Mouse (Mus musculus) liver, embryonic 14.5 days (tissue): ENCODE measurements around the gene Hacd4. TPM values are rescaled to one million over a fixed set of nuclear protein-coding genes. Genes with fewer than 3 reads are reported as not detected.

Source experiments
- ATAC-seq: fragments of 200-750 bp; cut with Nextera tagmentation; 2 replicates; pipeline ENCODE4 v1.8.0; 2017; ENCODE audit warnings: moderate number of reproducible peaks, mild to moderate bottlenecking, moderate library complexity; ENCODE audit not compliant: insufficient read depth
- DNase-seq, 3 experiments: peaks; one replicate each; pipeline ENCODE4 v3.0.0-alpha.2; 2012 to 2013; ENCODE audit warnings: low read depth in 3 of 3, low spot score in 3 of 3
- H3K27ac ChIP-seq: fragments of 300-500 bp; sonication (generic); 2 replicates; pipeline ENCODE4 v1.5.1; 2014; ENCODE audit warnings: moderate library complexity, mild to moderate bottlenecking, control low read depth, inconsistent platforms
- H3K27me3 ChIP-seq: fragments of 300-500 bp; sonication (generic); 2 replicates; pipeline ENCODE4 v1.6.1; 2014; ENCODE audit warnings: mild to moderate bottlenecking, low read length, moderate library complexity; ENCODE audit not compliant: control insufficient read depth, insufficient read depth
- H3K36me3 ChIP-seq: fragments of 300-500 bp; sonication (generic); replicated peaks from 2 replicates; pipeline ENCODE4 v1.6.1; 2014; ENCODE audit warnings: low read depth; ENCODE audit not compliant: control insufficient read depth, insufficient read depth
- H3K4me1 ChIP-seq, 2 experiments: fragments of 200-500 bp in 1 of 2; fragments of 300-500 bp in 1 of 2; sonication (generic) in 1 of 2; replicated peaks; 2 replicates each; pipeline ENCODE4 v1.6.1; 2012 to 2014; ENCODE audit warnings: antibody characterized with exemption in 1 of 2, inconsistent platforms in 1 of 2, low read length in 1 of 2; ENCODE audit not compliant: control insufficient read depth in 2 of 2, insufficient read depth in 2 of 2
- H3K4me2 ChIP-seq: fragments of 300-500 bp; sonication (generic); 2 replicates; pipeline ENCODE4 v1.6.1; 2014; ENCODE audit warnings: low read depth, mild to moderate bottlenecking, control low read depth, moderate library complexity
- H3K4me3 ChIP-seq, 2 experiments: fragments of 200-500 bp in 1 of 2; fragments of 300-500 bp in 1 of 2; sonication (generic) in 1 of 2; 2 replicates each; pipeline ENCODE4 v1.5.1; 2012 to 2014; ENCODE audit warnings: low read depth in 2 of 2, low read length in 2 of 2, mild to moderate bottlenecking in 2 of 2, control low read depth in 1 of 2, inconsistent platforms in 1 of 2, moderate library complexity in 1 of 2; ENCODE audit not compliant: insufficient read depth in 1 of 2
- H3K9ac ChIP-seq: fragments of 300-500 bp; sonication (generic); replicated peaks from 2 replicates; pipeline ENCODE4 v1.6.1; 2014; ENCODE audit warnings: mild to moderate bottlenecking, control low read depth, moderate library complexity
- H3K9me3 ChIP-seq: fragments of 300-500 bp; sonication (generic); 2 replicates; pipeline ENCODE4 v1.6.1; 2016; ENCODE audit warnings: low read length, mixed read lengths; ENCODE audit not compliant: control insufficient read depth
- CTCF ChIP-seq: IDR thresholded peaks from 2 replicates; pipeline ENCODE4 v1.5.1; 2016; ENCODE audit warnings: antibody characterized with exemption, low read depth, control low read depth
- EP300 ChIP-seq: IDR thresholded peaks from 2 replicates; pipeline ENCODE4 v1.6.1; 2016; ENCODE audit warnings: antibody characterized with exemption, low read depth
- WGBS: fragments of 180-500 bp; shearing (Covaris S2); extraction: QIAGEN DNeasy Blood & Tissue Kit; methylation state at CpG from one replicate; pipeline ENCODE4 v1.1.7; 2014; ENCODE audit not compliant: insufficient replicate concordance; 5-methylcytosine and 5-hydroxymethylcytosine counted together
- polyA plus RNA-seq, 2 experiments: library from polyadenylated mRNA; depleted of rRNA in 1 of 2; stranded (reverse) in 1 of 2; unstranded in 1 of 2; fragments of >200 nt; fragmentation: Nextera tagmentation in 1 of 2; extraction: Ambion mirVana in 1 of 2; gene quantifications; 2 replicates each; pipeline versions ENCODE4 v1.2.1 to v1.2.3; 2012 to 2014

The Hacd4 gene
- polyA plus RNA-seq, 2 experiments: 1.2 to 4.6 TPM

DNA sequence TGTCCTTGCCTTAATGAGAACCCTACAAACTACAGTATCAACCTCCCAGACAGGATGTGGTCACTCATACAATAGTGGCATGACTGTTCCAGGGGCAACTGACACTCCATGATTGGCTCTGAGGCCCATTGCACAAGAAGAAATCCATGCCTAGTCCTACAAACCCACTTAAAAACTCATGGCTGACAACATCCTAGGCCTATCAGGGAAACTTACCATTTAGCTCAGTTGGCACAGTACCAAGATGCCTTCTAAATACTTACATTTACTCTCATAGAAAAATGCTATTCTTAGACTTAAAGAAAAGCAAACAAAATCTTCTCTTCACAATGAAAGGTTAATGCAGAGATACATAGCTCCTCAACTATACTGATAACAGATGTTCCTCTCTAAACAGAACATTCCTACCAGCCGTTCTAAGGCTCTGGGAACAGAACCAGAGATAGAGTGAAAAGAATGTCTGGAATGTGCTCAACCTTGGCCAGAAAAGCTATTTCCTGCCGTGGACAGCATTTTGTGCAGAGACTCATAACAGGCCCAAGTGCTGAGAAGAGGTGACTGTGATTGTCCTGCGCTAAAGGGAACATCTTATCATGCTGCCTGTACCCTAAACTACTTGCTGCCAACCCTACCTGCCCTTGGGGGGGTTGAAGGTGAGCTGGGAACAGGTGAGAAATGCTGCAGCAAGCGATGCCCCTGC, 37.9 kb upstream of the Hacd4 start:
- no peak for DNase-seq
- Histone ChIP-seq H3K36me3 (no peaks in the 10 kb centered on the region), H3K9me3 (no peaks in the 10 kb centered on the region), H3K4me2 (no peak overlapping the region), H3K27ac (no peak overlapping the region), H3K4me3 (no peak overlapping the region), H3K27me3 (no peaks in the 10 kb centered on the region), H3K9ac (no peak overlapping the region), H3K4me1 (no peaks in the 10 kb centered on the region)
- 47% methylated on average over 4 of the region's 4 CpGs for WGBS
- TF ChIP-seq CTCF (no peak), EP300 (no peak)
- no peak for ATAC-seq

DNA sequence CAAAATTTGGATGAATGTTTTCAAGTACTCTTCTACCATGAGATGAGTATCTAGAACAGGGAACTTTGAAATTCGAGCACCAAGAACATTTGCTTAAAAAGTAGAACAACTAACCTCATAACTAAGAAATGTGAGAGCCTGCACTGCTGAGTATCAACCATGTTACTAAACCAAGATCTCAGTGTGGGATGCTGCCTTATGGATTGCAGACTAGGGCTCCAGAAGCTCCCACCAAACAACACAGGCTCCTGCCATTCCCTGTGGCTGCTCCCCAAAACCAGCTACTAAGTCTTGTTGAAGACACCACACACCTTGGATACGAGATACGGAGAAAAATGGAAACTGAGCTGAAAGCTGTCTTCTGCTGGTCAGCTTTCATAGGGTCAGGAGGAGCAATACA, 37.4 kb upstream of the Hacd4 start:
- 54% methylated on average over 3 of the region's 3 CpGs for WGBS
- no peaks in the 10 kb centered on the region for H3K36me3 ChIP-seq
- no peaks in the 10 kb centered on the region for H3K9me3 ChIP-seq
- TF ChIP-seq CTCF: no peak
- TF ChIP-seq EP300: no peak
- H3K4me2 ChIP-seq: no peak overlapping the region
- no peaks in the 10 kb centered on the region for H3K27me3 ChIP-seq
- no peak overlapping the region for H3K27ac ChIP-seq
- ATAC-seq (no peak), DNase-seq (no peak)
- H3K4me1 ChIP-seq: no peaks in the 10 kb centered on the region
- H3K4me3 ChIP-seq: no peak overlapping the region
- no peak overlapping the region for H3K9ac ChIP-seq

DNA sequence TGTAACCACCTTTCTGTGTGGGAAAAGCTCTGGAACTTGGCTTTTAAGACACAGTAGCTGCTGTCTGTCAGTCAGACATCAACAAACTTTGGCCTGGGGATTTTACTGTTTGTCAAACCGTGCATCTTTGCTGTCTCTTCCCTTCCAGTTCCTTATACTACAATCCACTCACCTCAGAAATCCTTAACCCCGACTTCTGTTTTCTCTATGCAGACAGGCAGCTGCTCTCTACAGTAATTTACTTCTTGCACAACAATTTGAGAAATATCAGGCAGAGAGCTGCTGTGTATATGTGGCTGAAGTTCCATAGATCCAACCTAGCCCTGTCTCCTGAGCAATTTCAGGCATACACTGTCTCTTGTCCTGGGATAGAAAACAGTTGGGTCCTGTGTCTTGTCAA, 32.8 kb upstream of the Hacd4 start:
- WGBS: 20% methylated on average over 2 of the region's 2 CpGs

DNA sequence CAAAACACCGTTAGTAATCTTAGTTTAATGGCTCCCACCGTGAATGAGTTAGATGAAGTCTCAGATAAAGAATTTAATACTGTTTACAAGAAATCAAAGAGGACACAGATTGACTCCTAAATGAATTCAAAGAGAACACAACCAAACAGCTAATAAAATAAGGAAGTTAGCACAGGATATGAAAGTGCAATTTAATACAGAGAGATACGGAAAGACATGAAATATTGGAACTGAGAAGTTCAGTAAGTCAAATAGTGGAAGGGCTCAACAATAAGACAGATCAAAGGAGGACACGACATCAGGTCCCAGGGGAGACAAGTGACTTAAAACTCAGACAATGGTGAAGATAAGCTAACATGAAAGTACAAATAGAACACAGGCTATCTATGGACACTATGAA, 25.8 kb upstream of the Hacd4 start:
- no peak overlapping the region for H3K9ac ChIP-seq
- no peaks in the 10 kb centered on the region for H3K27me3 ChIP-seq
- H3K9me3 ChIP-seq: no peaks in the 10 kb centered on the region
- DNase-seq (no peak), ATAC-seq (no peak)
- H3K4me3 ChIP-seq: no peak overlapping the region
- H3K4me1 ChIP-seq: no peaks in the 10 kb centered on the region
- H3K27ac ChIP-seq: no peak overlapping the region
- H3K36me3 ChIP-seq: no peaks in the 10 kb centered on the region
- H3K4me2 ChIP-seq: no peak overlapping the region
- TF ChIP-seq EP300 (no peak), CTCF (no peak)
- 55% methylated on average over 4 of the region's 4 CpGs for WGBS

More for the DNA sequence above, 32.8 kb upstream of the Hacd4 start:
- Histone ChIP-seq H3K4me2 (no peak overlapping the region), H3K9me3 (no peaks in the 10 kb centered on the region), H3K9ac (no peak overlapping the region), H3K36me3 (no peaks in the 10 kb centered on the region), H3K4me3 (no peak overlapping the region), H3K4me1 (no peaks in the 10 kb centered on the region), H3K27me3 (no peaks in the 10 kb centered on the region), H3K27ac (no peak overlapping the region)
- ATAC-seq: no peak
- DNase-seq: no peak
- TF ChIP-seq CTCF (no peak), EP300 (no peak)

DNA sequence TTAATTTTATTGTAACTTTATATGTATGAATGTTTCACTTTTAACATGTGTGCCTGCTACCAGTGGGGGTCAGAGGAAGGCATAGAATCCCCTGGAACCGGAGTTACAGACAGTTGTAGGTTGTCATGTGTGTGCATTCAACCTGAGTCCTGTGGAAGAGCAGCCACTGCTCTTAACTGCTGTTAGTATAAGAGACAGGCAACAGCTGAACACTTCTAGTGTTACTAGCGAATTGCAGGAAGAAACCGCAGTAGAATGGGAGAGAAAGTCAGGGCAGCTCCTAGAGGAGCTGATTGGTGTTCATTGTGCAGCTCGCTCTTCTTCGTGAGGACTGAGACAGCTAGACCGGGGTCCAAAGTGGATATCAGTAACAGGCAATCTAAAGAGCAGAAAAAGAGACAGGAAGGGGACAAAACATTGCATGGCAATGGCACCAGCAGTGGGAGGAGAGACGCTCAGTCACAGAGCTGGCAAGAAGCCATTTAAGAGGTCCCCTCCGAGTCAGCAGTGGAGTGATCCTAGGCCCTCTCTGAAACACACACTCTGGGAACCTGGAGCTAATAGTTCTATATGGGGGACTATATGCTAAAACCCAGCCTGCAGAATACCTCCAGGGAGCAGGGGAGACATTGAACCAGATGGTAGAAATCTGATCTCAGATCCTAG, 24.4 kb upstream of the Hacd4 start:
- H3K36me3 ChIP-seq: no peaks in the 10 kb centered on the region
- DNase-seq (no peak), ATAC-seq (no peak)
- H3K4me3 ChIP-seq: no peak overlapping the region
- H3K9ac ChIP-seq: no peak overlapping the region
- TF ChIP-seq EP300: no peak
- TF ChIP-seq CTCF: no peak
- no peak overlapping the region for H3K4me2 ChIP-seq
- no peaks in the 10 kb centered on the region for H3K4me1 ChIP-seq
- no peaks in the 10 kb centered on the region for H3K9me3 ChIP-seq
- H3K27me3 ChIP-seq: no peaks in the 10 kb centered on the region
- no peak overlapping the region for H3K27ac ChIP-seq
- 56% methylated on average over 8 of the region's 8 CpGs for WGBS
